Mouse (Mus musculus) hindbrain, embryonic 15.5 days (tissue): ENCODE data around the gene Slc22a17. TPM values are rescaled to one million over a fixed set of nuclear protein-coding genes. Genes with fewer than 3 reads are reported as not detected.
"Not testable (repeated sequence)": the region's sequence is repeated elsewhere in the genome, so short reads cannot be mapped to it uniquely, and the experiment has no call there.

Experiments used
- ATAC-seq: fragments of 200-750 bp; cut with Nextera tagmentation; 2 replicates; pipeline ENCODE4 v1.8.0; 2017; ENCODE audit warnings: low read depth, moderate number of reproducible peaks, moderate TSS enrichment; ENCODE audit not compliant: low FRiP score
- H3K27ac ChIP-seq: fragments of 300-500 bp; sonication (generic); replicated peaks from 2 replicates; pipeline ENCODE4 v1.5.1; 2015; ENCODE audit warnings: mild to moderate bottlenecking, inconsistent platforms
- H3K27me3 ChIP-seq: fragments of 300-500 bp; sonication (generic); 2 replicates; pipeline ENCODE4 v1.6.1; 2015; ENCODE audit warnings: control low read depth, inconsistent platforms
- H3K36me3 ChIP-seq: fragments of 300-500 bp; sonication (generic); 2 replicates; pipeline ENCODE4 v1.6.1; 2015; ENCODE audit warnings: control low read depth, inconsistent platforms
- H3K4me1 ChIP-seq: fragments of 300-500 bp; sonication (generic); replicated peaks from 2 replicates; pipeline ENCODE4 v1.6.1; 2015; ENCODE audit warnings: control low read depth, inconsistent platforms
- H3K4me2 ChIP-seq: fragments of 300-500 bp; sonication (generic); 2 replicates; pipeline ENCODE4 v1.6.1; 2015; ENCODE audit warnings: moderate library complexity, mild to moderate bottlenecking, inconsistent platforms
- H3K4me3 ChIP-seq: fragments of 300-500 bp; sonication (generic); 2 replicates; pipeline ENCODE4 v1.5.1; 2015; ENCODE audit warnings: mild to moderate bottlenecking, inconsistent platforms
- H3K9ac ChIP-seq: fragments of 300-500 bp; sonication (generic); 2 replicates; pipeline ENCODE4 v1.6.1; 2015; ENCODE audit warnings: inconsistent platforms
- H3K9me3 ChIP-seq: fragments of 300-500 bp; sonication (generic); 2 replicates; pipeline ENCODE4 v1.6.1; 2016; ENCODE audit warnings: control low read depth, inconsistent platforms
- WGBS: fragments of 180-500 bp; shearing (Covaris S2); methylation state at CpG from one replicate; pipeline ENCODE4 v1.1.7; 2015; 5-methylcytosine and 5-hydroxymethylcytosine counted together
- polyA plus RNA-seq: library from polyadenylated mRNA; unstranded; fragments of >200 nt; fragmentation: Nextera tagmentation; extraction: Ambion mirVana; gene quantifications from 2 replicates; pipeline ENCODE4 v1.2.1, GENCODE M21; 2015

The Slc22a17 gene
- polyA plus RNA-seq, 1 experiment from 2014 or later = 277 TPM

DNA sequence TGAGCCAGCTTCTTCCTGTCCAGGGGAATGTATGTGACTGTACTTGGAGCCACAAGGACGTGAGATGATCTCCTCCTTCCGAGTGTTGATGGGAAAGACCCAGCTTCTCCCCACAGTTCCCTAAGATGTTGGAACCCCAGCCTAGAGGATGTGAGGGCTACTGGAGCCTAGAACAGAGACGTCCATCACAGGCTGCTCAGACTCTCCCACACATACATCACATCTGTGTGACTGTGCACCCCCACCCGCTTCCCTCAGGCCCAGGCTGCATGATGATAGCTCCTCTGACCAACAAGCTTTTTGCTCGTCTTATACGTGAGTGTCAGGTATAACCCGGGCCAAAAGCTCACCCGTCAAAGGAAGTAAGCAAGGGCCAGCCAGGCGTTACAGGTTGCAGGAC, 35.8 kb upstream of the Slc22a17 start:
- no peak for ATAC-seq
- Histone ChIP-seq H3K27me3 (no peaks in the 10 kb centered on the region), H3K4me3 (no peak overlapping the region), H3K27ac (no peak overlapping the region), H3K9ac (no peak overlapping the region), H3K36me3 (no peaks in the 10 kb centered on the region), H3K9me3 (no peaks in the 10 kb centered on the region), H3K4me2 (no peak overlapping the region), H3K4me1 (no peaks in the 10 kb centered on the region)
- 88% methylated on average over 9 of the region's 9 CpGs for WGBS

DNA sequence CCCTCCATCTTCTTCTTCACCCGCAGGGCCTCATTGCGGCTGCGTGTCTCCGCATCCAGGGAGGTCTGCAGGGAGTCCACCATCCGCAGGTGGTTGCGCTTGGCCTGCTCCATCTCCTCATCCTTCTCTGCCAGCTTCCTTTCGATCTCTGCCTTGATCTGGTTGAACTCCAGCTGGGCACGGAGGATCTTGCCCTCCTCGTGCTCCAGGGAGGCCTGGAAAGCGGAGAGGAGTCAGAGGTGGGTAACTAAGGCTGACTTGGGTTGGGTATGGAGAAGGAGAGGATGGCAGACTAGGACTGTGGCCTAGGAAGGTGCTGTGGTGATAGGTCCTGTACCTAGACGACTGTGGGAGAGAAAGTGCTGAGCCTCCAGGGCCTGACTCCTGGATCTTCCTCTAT, 34.1 kb upstream of the Slc22a17 start:
- not testable (repeated sequence) for H3K36me3 ChIP-seq, H3K4me3 ChIP-seq, H3K9ac ChIP-seq, ATAC-seq, H3K9me3 ChIP-seq, H3K4me2 ChIP-seq, H3K4me1 ChIP-seq, H3K27me3 ChIP-seq, H3K27ac ChIP-seq
- WGBS = 93% methylated on average over 11 of the region's 11 CpGs

DNA sequence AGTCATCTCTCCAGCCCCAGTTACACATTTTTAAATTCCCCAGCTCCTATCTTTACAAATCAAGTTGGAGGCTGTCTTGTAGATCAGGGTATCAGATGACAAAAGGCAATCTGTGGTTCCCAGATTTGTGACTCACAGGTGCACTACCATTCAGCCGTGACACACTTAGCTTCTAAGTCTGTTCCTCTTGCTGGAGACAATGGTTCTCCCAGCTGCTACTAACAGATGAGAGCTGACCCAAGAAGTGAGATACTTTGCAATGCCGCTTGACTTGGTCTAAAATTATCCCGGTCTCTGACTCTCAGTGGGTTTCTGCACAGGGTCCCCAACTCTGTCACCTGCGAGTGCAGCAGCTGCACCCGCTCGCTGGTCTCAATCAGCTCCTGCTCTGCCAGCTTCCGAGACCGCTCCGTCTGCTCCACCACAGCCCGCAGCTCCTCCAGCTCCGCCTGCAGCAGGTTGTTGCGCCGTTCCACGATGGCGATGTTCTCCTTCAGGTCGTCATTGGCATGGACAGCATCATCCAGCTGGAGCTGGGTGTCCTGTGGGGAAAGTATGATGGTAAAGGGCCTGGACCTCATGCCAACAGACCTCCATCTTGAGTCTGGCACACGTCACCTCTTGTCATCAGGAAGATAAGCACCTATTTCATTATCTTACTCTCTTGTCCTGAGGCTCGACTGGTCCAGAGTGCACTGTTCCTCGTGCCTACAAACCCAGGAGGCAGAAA, 33.2 kb upstream of the Slc22a17 start:
- WGBS = 85% methylated on average over 19 of the region's 19 CpGs
- H3K4me1 ChIP-seq = no peaks in the 10 kb centered on the region
- no peak overlapping the region for H3K27ac ChIP-seq
- no peak overlapping the region for H3K9ac ChIP-seq
- H3K4me2 ChIP-seq = no peak overlapping the region
- H3K4me3 ChIP-seq = no peak overlapping the region
- H3K36me3 ChIP-seq = no peaks in the 10 kb centered on the region
- ATAC-seq = no peak
- H3K27me3 ChIP-seq = no peaks in the 10 kb centered on the region
- H3K9me3 ChIP-seq = no peaks in the 10 kb centered on the region

DNA sequence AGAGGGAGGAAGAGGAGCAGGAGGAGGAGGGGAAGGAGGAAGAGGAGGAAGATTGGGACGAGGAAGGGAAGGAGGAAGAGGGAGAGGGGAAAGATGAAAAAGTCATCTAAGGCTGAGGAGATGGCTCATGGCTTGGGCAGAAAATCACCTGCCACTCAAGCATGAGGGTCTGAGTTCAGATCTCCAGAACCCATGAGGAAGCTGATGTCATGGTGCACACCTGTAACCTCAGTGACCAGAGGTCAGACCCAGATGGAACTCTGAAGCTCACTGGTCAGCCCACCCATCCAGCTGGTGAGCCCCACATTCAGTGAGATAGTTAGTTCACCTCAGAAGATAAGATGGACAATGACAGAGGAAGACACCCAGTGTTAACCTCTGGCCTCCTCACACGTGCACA, 32.0 kb upstream of the Slc22a17 start:
- no peaks in the 10 kb centered on the region for H3K36me3 ChIP-seq
- H3K4me2 ChIP-seq = no peak overlapping the region
- no peak for ATAC-seq

DNA sequence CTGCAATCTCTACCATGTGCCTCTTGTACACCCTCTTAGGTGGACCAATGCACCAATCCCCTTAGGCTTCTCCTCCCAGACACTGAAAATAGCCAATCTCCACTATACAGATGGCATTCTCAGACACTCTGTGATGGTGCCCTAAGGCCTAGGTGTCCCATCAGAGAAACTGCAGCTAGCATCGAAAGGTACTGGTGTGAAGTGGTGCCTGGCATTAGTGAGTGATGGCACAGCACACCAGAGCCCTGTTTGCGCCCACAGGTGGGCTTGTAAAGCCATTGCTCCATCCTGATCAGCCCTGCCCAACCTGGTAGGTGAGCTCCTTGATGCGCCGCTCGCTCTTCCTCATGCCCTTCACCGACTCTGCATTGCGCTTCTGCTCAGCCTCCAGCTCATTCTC, 31.0 kb upstream of the Slc22a17 start:
- H3K27me3 ChIP-seq = no peaks in the 10 kb centered on the region
- H3K9ac ChIP-seq = no peak overlapping the region
- no peak for ATAC-seq
- no peak overlapping the region for H3K4me2 ChIP-seq
- H3K27ac ChIP-seq = no peak overlapping the region
- no peaks in the 10 kb centered on the region for H3K36me3 ChIP-seq
- H3K4me3 ChIP-seq = no peak overlapping the region
- WGBS = 92% methylated on average over 7 of the region's 7 CpGs
- no peaks in the 10 kb centered on the region for H3K4me1 ChIP-seq
- no peaks in the 10 kb centered on the region for H3K9me3 ChIP-seq

More for the DNA sequence above, 32.0 kb upstream of the Slc22a17 start:
- H3K4me3 ChIP-seq = no peak overlapping the region
- H3K27ac ChIP-seq = no peak overlapping the region
- no peaks in the 10 kb centered on the region for H3K27me3 ChIP-seq
- no peaks in the 10 kb centered on the region for H3K4me1 ChIP-seq
- no peak overlapping the region for H3K9ac ChIP-seq
- WGBS = 77% methylated on average over 2 of the region's 2 CpGs
- no peaks in the 10 kb centered on the region for H3K9me3 ChIP-seq

DNA sequence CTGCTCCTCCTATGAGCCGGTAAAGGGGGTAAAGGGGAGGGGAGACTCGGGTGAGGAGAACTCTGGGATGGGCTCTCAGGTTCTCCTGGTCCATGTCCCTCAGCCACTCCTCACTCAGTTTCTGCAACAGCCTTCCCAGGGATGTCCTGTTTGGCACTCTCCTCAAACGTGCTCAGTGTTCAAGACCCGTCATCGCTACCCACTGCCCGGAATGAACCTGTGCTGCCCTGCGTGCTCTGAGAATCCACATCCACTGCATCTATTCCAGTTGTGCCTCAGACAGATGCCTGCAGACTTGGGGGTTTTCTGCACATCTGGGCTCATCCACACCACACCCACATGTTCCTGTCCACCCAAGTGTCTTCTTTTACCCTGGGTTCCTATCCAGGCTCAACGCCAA, 29.5 kb upstream of the Slc22a17 start:
- ATAC-seq = no peak
- H3K4me1 ChIP-seq = 0 out of 2 replicates have a peak, but pooled peaks cover 2% of the 10 kb centered on the region
- no peak overlapping the region for H3K4me2 ChIP-seq
- no peaks in the 10 kb centered on the region for H3K9me3 ChIP-seq
- H3K36me3 ChIP-seq = no peaks in the 10 kb centered on the region
- H3K27me3 ChIP-seq = no peaks in the 10 kb centered on the region
- no peak overlapping the region for H3K4me3 ChIP-seq
- H3K27ac ChIP-seq = no peak overlapping the region
- no peak overlapping the region for H3K9ac ChIP-seq
- 92% methylated on average over 8 of the region's 8 CpGs for WGBS

DNA sequence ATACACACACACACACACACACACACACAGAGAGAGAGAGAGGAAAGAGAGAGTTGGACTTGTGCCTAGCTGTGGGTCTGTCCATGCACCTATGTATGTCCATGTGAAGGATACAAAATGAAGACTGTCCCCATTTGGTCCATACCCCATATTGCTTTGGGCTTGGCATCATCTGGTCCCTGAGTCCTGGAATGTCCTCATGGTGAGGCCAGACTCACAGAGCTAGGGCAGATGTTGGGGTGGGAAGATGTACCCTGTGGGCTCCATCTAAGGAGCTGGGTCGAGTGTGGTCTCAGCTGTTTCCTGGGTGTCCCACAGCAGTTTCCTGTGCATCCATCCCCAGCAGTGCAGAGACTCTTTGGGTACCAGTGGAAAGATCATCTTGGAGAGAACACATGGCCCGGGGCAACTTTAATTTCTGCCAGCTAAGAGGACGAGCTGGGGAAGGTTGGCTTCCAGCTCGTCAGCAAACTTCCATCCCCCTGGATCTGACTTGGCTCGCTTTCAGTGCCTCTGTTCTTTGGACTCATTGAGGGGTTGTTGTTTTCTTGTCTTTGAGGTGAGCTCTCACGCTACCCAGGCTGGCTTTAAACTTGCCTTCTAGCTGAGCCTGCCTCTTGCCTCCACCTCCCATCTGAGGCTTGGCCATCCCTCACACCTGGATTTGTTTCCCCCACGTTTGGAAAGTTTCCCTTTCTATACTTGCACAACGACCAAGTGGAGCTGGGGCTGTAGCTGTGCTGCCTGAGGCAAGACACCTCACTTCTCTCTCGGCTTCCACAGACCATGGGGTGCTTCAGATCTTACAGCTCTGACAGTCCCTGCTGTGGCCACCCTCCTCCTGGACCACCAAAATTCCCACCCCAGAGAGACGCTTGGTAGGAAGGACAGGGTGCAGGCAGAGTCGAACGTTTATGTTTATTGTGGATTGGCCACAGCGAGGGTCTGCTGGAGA, 28.4 kb upstream of the Slc22a17 start:
- Histone ChIP-seq H3K4me3 (no peak overlapping the region), H3K4me2 (no peak overlapping the region), H3K36me3 (no peaks in the 10 kb centered on the region), H3K9ac (no peak overlapping the region), H3K27me3 (no peaks in the 10 kb centered on the region), H3K9me3 (no peaks in the 10 kb centered on the region), H3K4me1 (peaks cover 8% of the 10 kb centered on the region), H3K27ac (no peak overlapping the region)
- no peak for ATAC-seq
- 61% methylated on average over 13 of the region's 13 CpGs for WGBS

DNA sequence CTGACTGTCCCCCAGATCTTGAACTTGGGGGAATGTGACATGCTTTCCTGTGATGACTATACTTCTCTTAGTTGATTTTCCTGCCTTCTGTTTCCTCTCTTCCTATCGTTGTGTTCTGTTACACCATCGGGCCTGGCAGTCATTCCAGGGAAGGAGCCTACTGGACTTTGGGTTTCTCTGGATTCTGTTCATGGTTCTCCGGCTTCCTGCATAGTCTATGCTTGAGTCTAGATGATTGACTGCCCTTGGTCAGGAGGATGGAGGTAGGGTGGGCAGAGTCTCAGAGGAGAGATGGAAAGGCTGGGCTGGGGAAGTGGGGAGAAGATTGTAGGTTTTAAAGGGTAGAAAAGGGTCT, 27.2 kb upstream of the Slc22a17 start:
- Histone ChIP-seq H3K4me3 (no peak overlapping the region), H3K4me1 (peaks cover 20% of the 10 kb centered on the region), H3K27ac (no peak overlapping the region), H3K9ac (no peak overlapping the region), H3K36me3 (no peaks in the 10 kb centered on the region), H3K27me3 (no peaks in the 10 kb centered on the region), H3K9me3 (no peaks in the 10 kb centered on the region), H3K4me2 (no peak overlapping the region)
- WGBS = 88% methylated on average over 3 of the region's 3 CpGs
- no peak for ATAC-seq

DNA sequence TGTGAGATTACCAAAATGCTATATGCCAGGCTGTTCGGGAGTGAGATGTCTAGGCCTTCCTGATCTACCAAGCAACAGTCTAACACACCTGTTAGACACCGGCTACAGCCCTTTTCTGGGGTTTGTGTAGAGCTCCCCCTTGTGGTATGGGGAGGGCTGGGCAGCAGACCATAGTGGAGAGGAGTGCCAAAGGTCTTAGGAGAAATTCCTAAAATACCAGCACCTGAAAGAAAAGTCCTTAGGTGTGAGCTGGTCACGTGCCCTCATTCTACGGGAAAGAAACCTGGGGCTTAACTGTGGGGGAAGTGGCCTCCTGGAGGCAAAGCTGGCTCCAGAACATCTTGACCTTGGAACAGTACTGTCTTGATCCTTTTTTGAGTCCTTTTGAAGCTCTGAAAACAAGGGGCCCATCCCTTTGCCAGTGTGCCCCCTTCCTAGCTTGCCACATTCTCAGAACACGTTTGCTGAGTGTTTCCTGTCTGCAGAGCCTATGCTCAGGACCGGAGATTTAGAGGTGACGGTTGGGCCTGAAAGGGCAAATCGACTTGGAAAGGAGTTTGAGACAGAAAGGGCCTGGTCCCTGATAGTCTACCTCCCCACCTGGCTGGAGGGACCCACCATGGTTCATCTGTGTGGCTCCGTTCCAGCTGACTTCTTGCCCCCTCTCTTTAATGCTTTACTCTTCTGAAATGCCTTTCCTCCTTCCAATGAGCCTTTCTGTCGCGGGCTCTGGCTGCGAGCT, 26.7 kb upstream of the Slc22a17 start:
- Histone ChIP-seq H3K27me3 (no peaks in the 10 kb centered on the region), H3K4me2 (no peak overlapping the region), H3K9me3 (no peaks in the 10 kb centered on the region), H3K4me3 (no peak overlapping the region), H3K9ac (no peak overlapping the region), H3K4me1 (peaks cover 22% of the 10 kb centered on the region), H3K27ac (no peak overlapping the region), H3K36me3 (no peaks in the 10 kb centered on the region)
- 54% methylated on average over 12 of the region's 12 CpGs for WGBS
- no peak for ATAC-seq

DNA sequence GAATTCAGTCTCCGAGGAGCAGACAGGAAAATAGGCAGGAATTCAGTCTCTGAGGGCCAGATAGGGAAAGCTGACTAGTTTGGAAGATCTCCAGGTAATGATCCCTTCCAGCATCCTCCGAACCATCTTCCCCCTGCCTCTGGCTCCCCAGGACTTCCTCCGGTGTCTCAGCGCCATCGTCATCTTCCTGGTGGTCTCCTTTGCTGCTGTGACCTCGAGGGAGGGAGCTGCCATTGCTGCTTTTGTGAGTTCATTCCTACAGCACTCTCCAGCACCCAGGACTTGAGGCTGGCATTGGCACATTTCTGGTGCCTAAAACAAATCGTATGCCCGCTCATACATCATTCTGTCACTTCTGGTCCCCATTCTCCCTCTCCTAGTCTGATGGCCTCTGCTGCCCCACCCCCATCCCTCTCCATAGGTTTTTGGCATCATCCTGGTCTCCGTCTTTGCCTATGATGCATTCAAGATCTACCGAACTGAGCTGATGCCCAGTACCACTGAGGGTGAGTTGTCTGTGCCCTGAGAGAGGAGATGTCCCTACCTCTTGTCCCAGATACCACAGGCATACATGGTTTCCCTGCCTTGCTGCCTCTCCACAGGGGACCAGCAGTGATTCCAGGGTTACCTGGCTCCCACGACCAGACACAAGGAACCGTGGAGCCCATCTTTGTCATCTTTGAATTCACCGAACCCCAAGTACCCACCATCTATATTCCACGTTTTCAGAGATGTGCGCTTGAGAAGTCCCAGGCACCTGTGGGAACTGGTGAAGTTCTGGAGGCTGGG, 25.7 kb upstream of the Slc22a17 start:
- peaks cover 22% of the 10 kb centered on the region for H3K4me1 ChIP-seq
- no peaks in the 10 kb centered on the region for H3K36me3 ChIP-seq
- H3K4me2 ChIP-seq = no peak overlapping the region
- H3K9me3 ChIP-seq = no peaks in the 10 kb centered on the region
- ATAC-seq = no peak
- no peaks in the 10 kb centered on the region for H3K27me3 ChIP-seq
- no peak overlapping the region for H3K4me3 ChIP-seq
- H3K27ac ChIP-seq = no peak overlapping the region
- WGBS = 78% methylated on average over 15 of the region's 15 CpGs
- no peak overlapping the region for H3K9ac ChIP-seq

DNA sequence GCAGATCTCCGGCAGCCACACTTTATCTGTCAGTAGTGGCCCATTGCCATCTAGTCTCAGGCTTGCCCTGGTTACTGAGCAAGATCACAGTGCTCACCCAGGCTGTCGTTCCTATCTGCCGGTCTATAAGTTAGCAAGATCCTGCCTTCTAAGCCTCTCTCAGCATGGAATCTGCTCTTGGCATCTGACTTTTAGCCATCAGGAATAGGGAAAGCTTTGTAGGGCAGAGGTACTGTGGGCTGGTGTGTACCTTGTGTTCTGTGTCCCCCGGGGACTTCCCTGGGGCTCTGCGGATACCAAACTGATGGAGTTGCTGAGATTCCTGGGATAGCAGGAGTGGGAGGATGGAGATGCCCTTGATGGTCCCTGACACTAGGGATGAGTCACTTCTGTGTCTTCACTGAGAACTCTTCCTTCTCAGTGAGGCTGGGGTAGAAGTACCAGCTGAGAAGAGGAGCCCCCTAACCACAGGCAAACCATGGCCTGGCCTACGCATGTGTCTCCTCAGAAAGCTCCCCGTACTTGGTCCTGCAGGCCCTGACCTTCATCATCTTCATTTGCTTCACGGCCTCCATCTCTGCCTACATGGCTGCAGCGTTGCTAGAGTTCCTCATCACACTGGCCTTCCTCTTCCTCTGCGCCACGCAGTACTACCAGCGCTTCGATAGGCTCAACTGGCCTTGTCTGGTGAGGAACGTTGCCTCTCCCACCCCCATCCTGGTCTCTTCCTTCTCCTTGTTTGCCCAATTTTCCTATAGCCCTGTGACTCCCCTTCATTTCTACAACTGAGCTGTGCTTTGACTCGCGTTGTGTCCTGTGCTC, 24.6 kb upstream of the Slc22a17 start:
- Histone ChIP-seq H3K4me3 (no peak overlapping the region), H3K9ac (no peak overlapping the region), H3K36me3 (no peaks in the 10 kb centered on the region), H3K27ac (no peak overlapping the region), H3K4me2 (peak overlapping the region; percentile 6; the same call in 1 of the 2 replicates), H3K27me3 (no peaks in the 10 kb centered on the region), H3K4me1 (peaks cover 28% of the 10 kb centered on the region), H3K9me3 (no peaks in the 10 kb centered on the region)
- ATAC-seq = no peak
- 91% methylated on average over 16 of the region's 16 CpGs for WGBS
